Mouse (Mus musculus): ENCODE data around the gene Pramef20. TPM values are rescaled to one million over a fixed set of nuclear protein-coding genes. Genes with fewer than 3 reads are reported as not detected.

Pramef20 gene
- total and polyA plus RNA-seq, 3 experiments: not detected

Other genes starting within 250 kb of the Pramef20 start
- not detected in 2 replicates for gene Oog3, start 215.3 kb downstream of the Pramef20 start, total RNA-seq (2012; rRNA removed)
- gene Oog3, start 215.3 kb downstream of the Pramef20 start, total RNA-seq (2014; rRNA removed): not detected in 2 replicates
- gene Oog3, start 215.3 kb downstream of the Pramef20 start, polyA plus RNA-seq (2012; ENCODE audit: insufficient read length, low read depth): not detected in 2 replicates
- gene Oog2, start 187.2 kb downstream of the Pramef20 start, total RNA-seq (2012; rRNA removed): not detected in 2 replicates
- not detected in 2 replicates for gene Oog2, start 187.2 kb downstream of the Pramef20 start, total RNA-seq (2014; rRNA removed)
- gene Oog2, start 187.2 kb downstream of the Pramef20 start, polyA plus RNA-seq (2012; ENCODE audit: insufficient read length, low read depth): not detected in 2 replicates
- not detected in 2 replicates for gene C87977, start 164.6 kb downstream of the Pramef20 start, total RNA-seq (2012; rRNA removed)
- not detected in 2 replicates for gene C87977, start 164.6 kb downstream of the Pramef20 start, total RNA-seq (2014; rRNA removed)
- not detected in 2 replicates for gene C87977, start 164.6 kb downstream of the Pramef20 start, polyA plus RNA-seq (2012; ENCODE audit: insufficient read length, low read depth)
- not detected in 2 replicates for gene Pramel5, start 97.4 kb downstream of the Pramef20 start, total RNA-seq (2012; rRNA removed)
- gene Pramel5, start 97.4 kb downstream of the Pramef20 start, total RNA-seq (2014; rRNA removed): not detected in 2 replicates
- not detected in 2 replicates for gene Pramel5, start 97.4 kb downstream of the Pramef20 start, polyA plus RNA-seq (2012; ENCODE audit: insufficient read length, low read depth)
- gene Gm13128, start 47.7 kb downstream of the Pramef20 start, total RNA-seq (2012; rRNA removed): not detected in 2 replicates
- gene Gm13128, start 47.7 kb downstream of the Pramef20 start, total RNA-seq (2014; rRNA removed): not detected in 2 replicates
- gene Gm13128, start 47.7 kb downstream of the Pramef20 start, polyA plus RNA-seq (2012; ENCODE audit: insufficient read length, low read depth): not detected in 2 replicates
- not detected in 2 replicates for gene Gm13119, start 20.0 kb downstream of the Pramef20 start, total RNA-seq (2012; rRNA removed)
- not detected in 2 replicates for gene Gm13119, start 20.0 kb downstream of the Pramef20 start, total RNA-seq (2014; rRNA removed)
- gene Gm13119, start 20.0 kb downstream of the Pramef20 start, polyA plus RNA-seq (2012; ENCODE audit: insufficient read length, low read depth): not detected in 2 replicates
- gene Pramef12, start 30.5 kb upstream of the Pramef20 start, total RNA-seq (2012; rRNA removed): 0.13 and 0.17 TPM in 2 replicates
- gene Pramef12, start 30.5 kb upstream of the Pramef20 start, total RNA-seq (2014; rRNA removed): 0.16 and 0.55 TPM in 2 replicates
- gene Pramef12, start 30.5 kb upstream of the Pramef20 start, polyA plus RNA-seq (2012; ENCODE audit: insufficient read length, low read depth): 0.23 and 0.46 TPM in 2 replicates
- not detected in 2 replicates for gene 1700012P22Rik, start 60.8 kb upstream of the Pramef20 start, total RNA-seq (2012; rRNA removed)
- not detected in 2 replicates for gene 1700012P22Rik, start 60.8 kb upstream of the Pramef20 start, total RNA-seq (2014; rRNA removed)
- not detected in 2 replicates for gene 1700012P22Rik, start 60.8 kb upstream of the Pramef20 start, polyA plus RNA-seq (2012; ENCODE audit: insufficient read length, low read depth)
- gene Gm9944, start 75.4 kb upstream of the Pramef20 start, total RNA-seq (2012; rRNA removed): not detected in 2 replicates
- not detected in 2 replicates for gene Gm9944, start 75.4 kb upstream of the Pramef20 start, total RNA-seq (2014; rRNA removed)
- not detected in 2 replicates for gene Gm9944, start 75.4 kb upstream of the Pramef20 start, polyA plus RNA-seq (2012; ENCODE audit: insufficient read length, low read depth)
- gene Aadacl3, start 85.8 kb upstream of the Pramef20 start, total RNA-seq (2012; rRNA removed): not detected in 2 replicates
- gene Aadacl3, start 85.8 kb upstream of the Pramef20 start, total RNA-seq (2014; rRNA removed): not detected in 2 replicates
- gene Aadacl3, start 85.8 kb upstream of the Pramef20 start, polyA plus RNA-seq (2012; ENCODE audit: insufficient read length, low read depth): not detected in 2 replicates
- not detected in 2 replicates for gene 9430007A20Rik, start 141.9 kb upstream of the Pramef20 start, total RNA-seq (2012; rRNA removed)
- not detected in 2 replicates for gene 9430007A20Rik, start 141.9 kb upstream of the Pramef20 start, total RNA-seq (2014; rRNA removed)
- gene 9430007A20Rik, start 141.9 kb upstream of the Pramef20 start, polyA plus RNA-seq (2012; ENCODE audit: insufficient read length, low read depth): not detected in 2 replicates
- not detected in 2 replicates for gene Gm13124, start 187.2 kb upstream of the Pramef20 start, total RNA-seq (2012; rRNA removed)
- gene Gm13124, start 187.2 kb upstream of the Pramef20 start, total RNA-seq (2014; rRNA removed): not detected in 2 replicates
- not detected in 2 replicates for gene Gm13124, start 187.2 kb upstream of the Pramef20 start, polyA plus RNA-seq (2012; ENCODE audit: insufficient read length, low read depth)
- gene Aadacl4, start 235.8 kb upstream of the Pramef20 start, total RNA-seq (2012; rRNA removed): not detected in 2 replicates
- not detected in 2 replicates for gene Aadacl4, start 235.8 kb upstream of the Pramef20 start, total RNA-seq (2014; rRNA removed)
- gene Aadacl4, start 235.8 kb upstream of the Pramef20 start, polyA plus RNA-seq (2012; ENCODE audit: insufficient read length, low read depth): not detected in 2 replicates

Measured in CH12.LX (cell line).